Mouse (Mus musculus): Measurements from ENCODE around the gene Gaa.
"Not testable (repeated sequence)": the region's sequence is repeated elsewhere in the genome, so short reads cannot be mapped to it uniquely, and the experiment has no call there.

Gaa gene

GRCm38 (mm10) chr11:119267768-119268556 lies at the start of gene Gaa:
Gaa (plus strand) TSS chr11:119267887.
- DNase-seq (ENCODE audit: extremely low spot score, low read depth, low spot score), result peak; percentile 86

- no peak for DNase-seq (ENCODE audit: extremely low spot score, low read depth, low spot score)
These were observed 47.7 kb upstream of the Gaa start for GRCm38 (mm10) chr11:119219816-119220465.

GRCm38 (mm10) chr11:119221812-119222510 lies 45.7 kb upstream of the Gaa start:
- no peak for DNase-seq (ENCODE audit: extremely low spot score, low read depth, low spot score)

GRCm38 (mm10) chr11:119223124-119223890 lies 44.4 kb upstream of the Gaa start:
- no peak for DNase-seq (ENCODE audit: extremely low spot score, low read depth, low spot score)

- DNase-seq (ENCODE audit: extremely low spot score, low read depth, low spot score), result no peak
These were observed 42.8 kb upstream of the Gaa start for GRCm38 (mm10) chr11:119224926-119225325.

GRCm38 (mm10) chr11:119225634-119226033 lies 42.1 kb upstream of the Gaa start:
- DNase-seq (ENCODE audit: extremely low spot score, low read depth, low spot score), result no peak

- DNase-seq (ENCODE audit: extremely low spot score, low read depth, low spot score), result no peak
These were observed 40.1 kb upstream of the Gaa start for GRCm38 (mm10) chr11:119227591-119227990.

GRCm38 (mm10) chr11:119228091-119228781 lies 39.5 kb upstream of the Gaa start, which contains the start of the genes Tbc1d16 and Ccdc40:
Tbc1d16 (minus strand) TSS chr11:119228499.
Ccdc40 (plus strand) TSS chr11:119228572.
- DNase-seq (ENCODE audit: extremely low spot score, low read depth, low spot score), result no peak

- DNase-seq (ENCODE audit: extremely low spot score, low read depth, low spot score), result peak; percentile 69
These were observed 38.7 kb upstream of the Gaa start for GRCm38 (mm10) chr11:119228846-119229626.

GRCm38 (mm10) chr11:119234770-119235169 lies 32.9 kb upstream of the Gaa start:
- DNase-seq (ENCODE audit: extremely low spot score, low read depth, low spot score), result no peak

- no peak for DNase-seq (ENCODE audit: extremely low spot score, low read depth, low spot score)
These were observed 32.1 kb upstream of the Gaa start for GRCm38 (mm10) chr11:119235596-119235995.

GRCm38 (mm10) chr11:119236354-119236753 lies 31.3 kb upstream of the Gaa start:
- DNase-seq (ENCODE audit: extremely low spot score, low read depth, low spot score), result no peak

GRCm38 (mm10) chr11:119237007-119237406 lies 30.7 kb upstream of the Gaa start:
- no peak for DNase-seq (ENCODE audit: extremely low spot score, low read depth, low spot score)

GRCm38 (mm10) chr11:119237568-119238304 lies 30.0 kb upstream of the Gaa start:
- DNase-seq (ENCODE audit: extremely low spot score, low read depth, low spot score), result no peak

- DNase-seq (ENCODE audit: extremely low spot score, low read depth, low spot score), result no peak
These were observed 29.4 kb upstream of the Gaa start for GRCm38 (mm10) chr11:119238305-119238721.

GRCm38 (mm10) chr11:119239480-119239879 lies 28.2 kb upstream of the Gaa start:
- DNase-seq (ENCODE audit: extremely low spot score, low read depth, low spot score), result no peak

GRCm38 (mm10) chr11:119245543-119245942 lies 22.1 kb upstream of the Gaa start:
- not testable (repeated sequence) for DNase-seq (ENCODE audit: extremely low spot score, low read depth, low spot score)

- peak; percentile 98 for DNase-seq (ENCODE audit: extremely low spot score, low read depth, low spot score)
These were observed 18.7 kb upstream of the Gaa start for GRCm38 (mm10) chr11:119249011-119249410.

GRCm38 (mm10) chr11:119250998-119251397 lies 16.7 kb upstream of the Gaa start:
- no peak for DNase-seq (ENCODE audit: extremely low spot score, low read depth, low spot score)
